Mouse (Mus musculus) cortical plate, adult 2 months (tissue): ENCODE measurements around the gene Hmgcr. TPM values are rescaled to one million over a fixed set of nuclear protein-coding genes. Genes with fewer than 3 reads are reported as not detected.
"Not testable (repeated sequence)": the region's sequence is repeated elsewhere in the genome, so short reads cannot be mapped to it uniquely, and the experiment has no call there.

Experiments used
- H3K27ac ChIP-seq: fragments of 200-500 bp; 2 replicates; pipeline ENCODE4 v1.5.1; 2012; ENCODE audit warnings: low read length, control low read depth, inconsistent platforms; ENCODE audit not compliant: insufficient read depth
- H3K4me1 ChIP-seq: fragments of 200-500 bp; 2 replicates; pipeline ENCODE4 v1.6.1; 2011; ENCODE audit warnings: low read length; ENCODE audit not compliant: control insufficient read depth, insufficient read depth
- H3K4me3 ChIP-seq: fragments of 200-500 bp; 2 replicates; pipeline ENCODE4 v1.5.1; 2011; ENCODE audit warnings: mild to moderate bottlenecking, low read length, control low read depth; ENCODE audit not compliant: insufficient read depth
- CTCF ChIP-seq: fragments of 200-500 bp; IDR thresholded peaks from 2 replicates; pipeline ENCODE4 v1.5.1; 2011; ENCODE audit warnings: mild to moderate bottlenecking, control low read depth, low read length; ENCODE audit not compliant: insufficient read depth; ENCODE audit errors: extremely low read depth
- POLR2A ChIP-seq: fragments of 200-500 bp; IDR thresholded peaks from 2 replicates; pipeline ENCODE4 v1.6.1; 2011; ENCODE audit warnings: mild to moderate bottlenecking, low read length, control low read depth; ENCODE audit not compliant: insufficient read depth; ENCODE audit errors: extremely low read depth
- polyA plus RNA-seq: library from polyadenylated mRNA; depleted of rRNA; stranded (reverse); fragments of >200 nt; gene quantifications from 2 replicates; pipeline ENCODE4 v1.2.3, GENCODE M21; 2012

The Hmgcr gene
- polyA plus RNA-seq, 1 experiment = 59.0 TPM

GRCm38 (mm10) chr13:96671078-96671905 lies 556 bp upstream of the Hmgcr start:
- Histone ChIP-seq H3K4me1 (peaks cover 7% of the 10 kb centered on the region; the same call in 1 of the 2 replicates), H3K27ac (peak overlapping the region; percentile 63)
- TF ChIP-seq POLR2A = no peak
- no peak for TF ChIP-seq CTCF

GRCm38 (mm10) chr13:96670019-96670405 lies 724 bp downstream of the Hmgcr start:
- H3K4me1 ChIP-seq = peaks cover 7% of the 10 kb centered on the region; the same call in 1 of the 2 replicates
- no peak for TF ChIP-seq POLR2A
- TF ChIP-seq CTCF = no peak

More at GRCm38 (mm10) chr13:96671078-96671905, 556 bp upstream of the Hmgcr start:
- H3K4me3 ChIP-seq = peak overlapping the region; percentile 89

GRCm38 (mm10) chr13:96664419-96664974 lies 6.2 kb downstream of the Hmgcr start:
- Histone ChIP-seq H3K4me1 (peaks cover 7% of the 10 kb centered on the region), H3K4me3 (no peak overlapping the region), H3K27ac (no peak overlapping the region)
- TF ChIP-seq CTCF (no peak), POLR2A (no peak)

More at GRCm38 (mm10) chr13:96670019-96670405, 724 bp downstream of the Hmgcr start:
- H3K4me3 ChIP-seq = peak overlapping the region; percentile 89
- H3K27ac ChIP-seq = peak overlapping the region; percentile 92

DNA sequence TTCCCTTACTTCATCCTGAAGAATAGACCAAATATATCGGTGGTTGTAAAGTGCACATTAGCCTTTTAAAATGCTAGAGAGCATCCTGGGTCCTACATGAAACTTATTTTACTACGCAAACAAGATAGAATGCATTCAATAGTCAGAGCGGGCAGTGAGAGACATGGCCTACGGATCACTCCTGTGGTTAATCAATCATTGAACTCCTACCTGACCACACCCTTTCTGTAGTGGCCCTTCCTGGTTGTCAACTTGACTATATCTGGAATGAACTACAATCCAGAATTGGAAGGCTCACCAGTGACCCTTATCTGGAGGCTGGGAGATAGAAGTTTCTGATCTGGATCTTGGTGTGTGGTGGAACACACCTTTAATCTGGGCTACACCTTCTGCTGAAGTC lies 7.6 kb downstream of the Hmgcr start:
- H3K4me3 ChIP-seq, H3K27ac ChIP-seq, H3K4me1 ChIP-seq: not testable (repeated sequence)

DNA sequence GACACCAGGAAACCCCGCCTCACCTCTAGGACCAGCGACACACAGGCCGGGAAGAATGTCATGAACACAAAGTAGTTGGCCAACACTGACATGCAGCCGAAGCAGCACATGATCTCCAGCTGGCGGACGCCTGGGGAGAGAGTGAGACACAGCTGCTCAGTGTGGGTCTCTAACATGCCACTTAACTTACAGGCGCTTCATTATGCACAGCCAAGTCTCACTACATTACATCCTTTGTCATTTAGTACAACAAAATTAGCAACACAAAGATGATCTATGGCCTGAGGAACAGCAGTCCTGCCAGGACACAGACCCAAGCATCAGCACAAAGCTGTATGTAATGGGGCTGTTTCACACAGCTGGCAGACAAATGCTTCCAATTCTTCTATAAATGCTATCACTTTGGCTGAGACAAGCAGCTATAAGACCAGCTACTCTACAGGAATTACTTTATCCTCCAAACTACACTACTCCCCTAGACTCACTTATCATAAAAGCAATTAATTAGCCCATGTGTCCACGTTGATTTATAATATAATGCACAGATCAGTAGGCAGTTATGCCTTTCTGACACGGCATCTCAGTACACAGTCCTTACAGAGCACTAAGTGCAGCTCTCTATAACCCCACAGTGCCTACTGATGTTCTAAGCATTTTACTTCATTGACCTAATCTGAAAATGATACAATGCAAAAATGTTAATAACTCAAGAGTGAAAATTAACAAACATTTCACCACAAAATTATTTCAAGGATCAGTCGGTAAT lies 10.5 kb downstream of the Hmgcr start:
- Histone ChIP-seq H3K4me1 (peaks cover 2% of the 10 kb centered on the region), H3K27ac (no peak overlapping the region), H3K4me3 (no peak overlapping the region)
- no peak for TF ChIP-seq CTCF
- TF ChIP-seq POLR2A = no peak

- Histone ChIP-seq H3K4me1 (peaks cover 2% of the 10 kb centered on the region), H3K4me3 (no peak overlapping the region), H3K27ac (no peak overlapping the region)
- TF ChIP-seq CTCF = no peak
- TF ChIP-seq POLR2A = no peak
Observed at GRCm38 (mm10) chr13:96658936-96659335, 11.8 kb downstream of the Hmgcr start.

DNA sequence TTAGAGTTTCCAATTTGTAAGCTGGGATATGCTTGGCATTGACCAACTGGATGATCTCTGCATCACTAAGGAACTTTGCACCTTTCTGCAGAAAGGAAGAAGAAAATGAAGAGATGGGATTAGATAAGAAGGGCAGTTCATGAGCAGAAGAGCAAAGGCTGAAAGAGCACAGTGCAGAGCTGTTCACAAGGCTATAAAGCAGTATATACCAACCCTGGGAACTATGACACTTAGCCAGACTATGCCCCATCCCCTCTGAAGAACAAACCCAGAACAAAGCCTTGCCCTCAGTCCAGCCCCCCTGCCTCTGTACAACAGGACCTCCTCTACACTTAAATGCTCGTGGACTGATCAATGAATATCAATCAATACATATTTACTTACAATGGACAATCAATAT lies 14.1 kb downstream of the Hmgcr start:
- H3K27ac ChIP-seq = no peak overlapping the region
- no peak overlapping the region for H3K4me3 ChIP-seq
- H3K4me1 ChIP-seq = peaks cover 2% of the 10 kb centered on the region
- no peak for TF ChIP-seq CTCF
- TF ChIP-seq POLR2A = no peak

- H3K27ac ChIP-seq = no peak overlapping the region
- H3K4me3 ChIP-seq = no peak overlapping the region
- TF ChIP-seq POLR2A (no peak), CTCF (no peak)
- no peaks in the 10 kb centered on the region for H3K4me1 ChIP-seq
Observed at GRCm38 (mm10) chr13:96653041-96653440, 17.7 kb downstream of the Hmgcr start.

GRCm38 (mm10) chr13:96645822-96646221 lies 24.9 kb downstream of the Hmgcr start:
- TF ChIP-seq CTCF (no peak), POLR2A (no peak)
- H3K4me1 ChIP-seq = no peaks in the 10 kb centered on the region
- no peak overlapping the region for H3K27ac ChIP-seq
- H3K4me3 ChIP-seq = no peak overlapping the region
